Mouse (Mus musculus) limb, embryonic 15.5 days (tissue): ENCODE data around the gene Ache. TPM values are rescaled to one million over a fixed set of nuclear protein-coding genes. Genes with fewer than 3 reads are reported as not detected.

Source experiments
- ATAC-seq: fragments of 200-750 bp; cut with Nextera tagmentation; 2 replicates; pipeline ENCODE4 v1.8.0; 2017; ENCODE audit warnings: low read depth, moderate TSS enrichment; ENCODE audit not compliant: insufficient number of reproducible peaks, low FRiP score, low TSS enrichment
- H3K27ac ChIP-seq: fragments of 300-500 bp; sonication (generic); 2 replicates; pipeline ENCODE4 v1.5.1; 2015; ENCODE audit warnings: moderate library complexity, mild to moderate bottlenecking, inconsistent platforms
- H3K27me3 ChIP-seq: fragments of 300-500 bp; sonication (generic); 2 replicates; pipeline ENCODE4 v1.6.1; 2015; ENCODE audit warnings: inconsistent platforms
- H3K36me3 ChIP-seq: fragments of 300-500 bp; sonication (generic); 2 replicates; pipeline ENCODE4 v1.6.1; 2015; ENCODE audit warnings: inconsistent platforms
- H3K4me1 ChIP-seq: fragments of 300-500 bp; sonication (generic); 2 replicates; pipeline ENCODE4 v1.6.1; 2015; ENCODE audit warnings: inconsistent platforms
- H3K4me2 ChIP-seq: fragments of 300-500 bp; sonication (generic); 2 replicates; pipeline ENCODE4 v1.6.1; 2015; ENCODE audit warnings: mild to moderate bottlenecking, inconsistent platforms
- H3K4me3 ChIP-seq: fragments of 300-500 bp; sonication (generic); 2 replicates; pipeline ENCODE4 v1.5.1; 2015; ENCODE audit warnings: mild to moderate bottlenecking, inconsistent platforms
- H3K9ac ChIP-seq: fragments of 300-500 bp; sonication (generic); 2 replicates; pipeline ENCODE4 v1.6.1; 2015; ENCODE audit warnings: inconsistent platforms
- H3K9me3 ChIP-seq: fragments of 300-500 bp; sonication (generic); 2 replicates; pipeline ENCODE4 v1.6.1; 2016; ENCODE audit warnings: inconsistent platforms
- WGBS: fragments of 180-500 bp; shearing (Covaris S2); methylation state at CpG from one replicate; pipeline ENCODE4 v1.1.7; 2015; 5-methylcytosine and 5-hydroxymethylcytosine counted together
- polyA plus RNA-seq: library from polyadenylated mRNA; unstranded; fragments of >200 nt; fragmentation: Nextera tagmentation; extraction: Ambion mirVana; gene quantifications from 2 replicates; pipeline ENCODE4 v1.2.1, GENCODE M21; 2015

Gene Ache
- polyA plus RNA-seq, 1 experiment from 2014 or later: 11.3 TPM

DNA sequence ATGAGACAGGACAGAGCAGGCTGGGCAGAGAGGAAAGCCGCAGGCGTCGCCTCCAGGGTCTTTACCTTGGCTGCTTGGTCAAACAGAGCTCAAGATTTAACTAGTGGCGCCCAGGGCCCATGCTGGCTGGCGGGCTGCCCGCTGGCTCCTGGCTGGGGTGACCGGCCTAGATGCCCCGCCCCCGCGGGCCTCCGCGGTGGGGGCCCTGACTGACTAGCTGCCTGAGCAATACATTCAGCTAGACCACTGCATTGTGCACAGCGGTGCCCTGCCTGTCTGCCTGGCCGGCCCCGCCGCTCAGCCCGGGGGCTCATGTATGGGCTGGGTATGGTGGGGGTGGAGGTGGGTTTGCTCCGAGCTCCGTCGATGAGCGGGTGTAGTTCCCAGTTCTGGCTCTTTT lies 13.9 kb downstream of the Ache start:
- no peak overlapping the region for H3K27ac ChIP-seq
- H3K4me2 ChIP-seq: no peak overlapping the region
- H3K36me3 ChIP-seq: peaks cover 85% of the 10 kb centered on the region
- no peak overlapping the region for H3K9ac ChIP-seq
- ATAC-seq: no peak
- peaks cover 27% of the 10 kb centered on the region for H3K4me1 ChIP-seq
- WGBS: 83% methylated on average over 20 of the region's 21 CpGs
- H3K4me3 ChIP-seq: no peak overlapping the region
- H3K9me3 ChIP-seq: no peaks in the 10 kb centered on the region
- H3K27me3 ChIP-seq: no peaks in the 10 kb centered on the region

DNA sequence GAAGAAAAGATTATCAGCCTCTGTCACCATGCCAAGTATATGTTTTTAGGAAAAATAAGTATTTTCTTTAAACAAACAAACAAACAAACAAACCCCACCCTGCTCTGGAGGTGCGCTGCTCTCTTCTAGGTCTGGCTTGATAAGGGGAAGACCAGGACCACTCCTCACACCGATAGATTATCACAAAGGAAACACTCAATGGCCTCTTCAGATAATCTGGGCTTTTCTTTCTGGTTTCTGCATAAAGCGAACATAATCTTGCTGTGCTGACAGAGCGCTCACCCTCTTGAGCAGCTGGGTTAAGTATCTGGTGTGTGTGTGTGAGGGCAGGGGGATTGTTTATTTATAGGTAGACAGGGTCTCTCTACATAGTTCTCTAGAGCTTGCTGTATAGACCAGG lies 16.3 kb downstream of the Ache start:
- Histone ChIP-seq H3K4me2 (no peak overlapping the region), H3K27ac (no peak overlapping the region), H3K27me3 (no peaks in the 10 kb centered on the region), H3K9ac (no peak overlapping the region), H3K4me1 (peaks cover 34% of the 10 kb centered on the region), H3K9me3 (no peaks in the 10 kb centered on the region), H3K36me3 (peaks cover 66% of the 10 kb centered on the region), H3K4me3 (no peak overlapping the region)
- WGBS: 93% methylated on average over 4 of the region's 4 CpGs
- ATAC-seq: no peak

DNA sequence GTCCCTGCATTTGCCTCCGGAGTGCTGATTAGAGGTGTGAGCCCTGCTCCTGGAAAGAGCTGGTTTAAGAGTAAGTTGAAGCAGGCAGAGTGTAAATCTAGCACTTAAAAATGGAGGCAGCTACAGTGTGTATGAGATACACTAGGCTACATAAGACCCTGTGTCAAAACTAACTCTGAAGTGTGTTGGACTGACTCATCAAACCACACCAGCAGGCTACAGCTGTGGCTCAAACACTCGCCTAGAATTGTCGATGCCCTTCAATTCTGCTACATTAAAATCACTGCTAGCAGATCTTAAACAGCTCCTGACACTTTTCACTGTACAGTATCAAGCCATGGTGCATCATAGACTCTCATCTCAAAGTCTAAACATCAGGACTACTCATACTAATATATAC lies 16.8 kb downstream of the Ache start:
- no peaks in the 10 kb centered on the region for H3K27me3 ChIP-seq
- H3K9me3 ChIP-seq: no peaks in the 10 kb centered on the region
- H3K4me2 ChIP-seq: 0 out of 2 replicates have a peak overlapping the region, but pooled peaks have one; percentile 61
- no peak overlapping the region for H3K4me3 ChIP-seq
- H3K36me3 ChIP-seq: peaks cover 66% of the 10 kb centered on the region
- 78% methylated on average over 3 of the region's 3 CpGs for WGBS
- peaks cover 36% of the 10 kb centered on the region for H3K4me1 ChIP-seq
- no peak overlapping the region for H3K9ac ChIP-seq
- no peak overlapping the region for H3K27ac ChIP-seq
- ATAC-seq: no peak

DNA sequence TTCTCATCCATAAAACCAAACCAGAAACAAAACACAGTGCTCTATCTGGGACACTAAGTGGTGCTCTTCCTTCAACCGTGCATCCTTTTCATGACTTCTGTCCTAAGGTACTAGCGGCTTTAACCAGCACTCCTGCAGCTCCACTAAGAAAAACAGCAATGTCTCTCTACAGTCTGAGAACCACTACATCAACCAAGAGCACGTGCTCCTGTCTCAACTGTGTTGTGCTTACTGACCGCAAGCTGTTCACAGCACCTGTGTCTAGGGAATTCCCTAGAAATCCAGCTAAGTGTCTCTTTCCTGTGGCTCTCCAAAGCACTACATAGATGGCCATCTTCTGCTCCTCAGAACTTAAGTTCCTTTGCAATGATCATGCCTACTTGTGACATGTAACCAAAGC lies 17.5 kb downstream of the Ache start:
- Histone ChIP-seq H3K4me1 (peaks cover 36% of the 10 kb centered on the region), H3K9ac (no peak overlapping the region; the same call in 1 of the 2 replicates), H3K4me2 (peak overlapping the region; percentile 61; the same call in 1 of the 2 replicates), H3K36me3 (peaks cover 66% of the 10 kb centered on the region), H3K4me3 (0 out of 2 replicates have a peak overlapping the region, but pooled peaks have one; percentile 90), H3K9me3 (no peaks in the 10 kb centered on the region), H3K27ac (no peak overlapping the region), H3K27me3 (no peaks in the 10 kb centered on the region)
- no peak for ATAC-seq
- WGBS: 48% methylated on average over 4 of the region's 4 CpGs

DNA sequence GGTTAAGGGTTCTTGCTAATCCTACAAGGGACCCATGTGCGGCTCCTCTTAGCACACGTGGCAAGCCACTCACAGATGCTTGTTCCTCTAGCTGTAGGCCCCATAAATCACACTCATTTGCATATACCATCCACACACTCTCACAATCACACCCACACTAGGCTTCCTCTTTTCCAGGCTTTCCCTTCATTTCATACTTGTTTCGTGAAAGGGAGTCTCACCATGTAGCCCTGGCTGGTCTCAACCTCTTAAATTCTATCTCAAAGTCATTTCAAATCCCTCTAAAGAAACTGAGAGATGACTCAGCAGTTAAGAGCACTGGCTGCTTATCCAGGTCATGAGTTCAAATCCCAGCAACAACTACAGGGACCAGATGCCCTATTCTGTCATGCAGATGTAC lies 18.5 kb downstream of the Ache start:
- no peak for ATAC-seq
- Histone ChIP-seq H3K4me3 (peak overlapping the region; percentile 90), H3K27ac (no peak overlapping the region), H3K4me1 (peaks cover 36% of the 10 kb centered on the region), H3K9ac (no peak overlapping the region), H3K36me3 (peaks cover 66% of the 10 kb centered on the region), H3K27me3 (no peaks in the 10 kb centered on the region), H3K9me3 (no peaks in the 10 kb centered on the region), H3K4me2 (peak overlapping the region; percentile 61)
- WGBS: 47% methylated on average over 3 of the region's 3 CpGs

DNA sequence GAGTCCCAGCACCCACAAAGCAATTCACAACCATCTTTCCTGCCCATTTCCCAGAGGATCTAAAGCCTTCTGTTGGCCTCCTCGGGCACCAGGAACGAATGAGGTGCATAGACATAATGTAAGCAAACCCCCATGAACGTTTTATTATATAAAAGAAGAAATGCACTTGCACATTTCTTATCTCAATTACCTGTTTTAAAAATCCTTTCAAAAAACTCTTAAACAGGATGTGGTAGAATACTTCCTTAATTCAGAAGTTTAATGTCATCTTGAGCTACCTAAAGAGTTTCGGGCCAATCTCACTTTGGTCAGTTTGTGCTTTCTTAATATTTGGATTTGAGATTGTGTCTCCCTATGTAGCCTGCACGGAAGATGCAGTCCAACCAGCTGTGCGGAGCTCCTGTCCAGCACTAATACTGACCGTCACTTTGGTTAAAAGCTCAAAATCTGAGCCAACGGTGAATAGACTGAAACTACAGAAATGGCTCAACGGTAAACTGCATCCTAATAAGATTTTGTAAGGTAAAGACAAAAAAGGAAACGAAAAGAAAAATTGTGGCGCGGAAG lies 19.2 kb downstream of the Ache start:
- H3K9ac ChIP-seq: peak overlapping the region; percentile 98
- H3K27ac ChIP-seq: peak overlapping the region; percentile 95
- peaks cover 37% of the 10 kb centered on the region for H3K4me1 ChIP-seq
- H3K4me3 ChIP-seq: peak overlapping the region; percentile 90
- H3K9me3 ChIP-seq: no peaks in the 10 kb centered on the region
- H3K36me3 ChIP-seq: peaks cover 62% of the 10 kb centered on the region
- no peaks in the 10 kb centered on the region for H3K27me3 ChIP-seq
- no peak for ATAC-seq
- H3K4me2 ChIP-seq: peak overlapping the region; percentile 61
- 13% methylated on average over 12 of the region's 12 CpGs for WGBS

DNA sequence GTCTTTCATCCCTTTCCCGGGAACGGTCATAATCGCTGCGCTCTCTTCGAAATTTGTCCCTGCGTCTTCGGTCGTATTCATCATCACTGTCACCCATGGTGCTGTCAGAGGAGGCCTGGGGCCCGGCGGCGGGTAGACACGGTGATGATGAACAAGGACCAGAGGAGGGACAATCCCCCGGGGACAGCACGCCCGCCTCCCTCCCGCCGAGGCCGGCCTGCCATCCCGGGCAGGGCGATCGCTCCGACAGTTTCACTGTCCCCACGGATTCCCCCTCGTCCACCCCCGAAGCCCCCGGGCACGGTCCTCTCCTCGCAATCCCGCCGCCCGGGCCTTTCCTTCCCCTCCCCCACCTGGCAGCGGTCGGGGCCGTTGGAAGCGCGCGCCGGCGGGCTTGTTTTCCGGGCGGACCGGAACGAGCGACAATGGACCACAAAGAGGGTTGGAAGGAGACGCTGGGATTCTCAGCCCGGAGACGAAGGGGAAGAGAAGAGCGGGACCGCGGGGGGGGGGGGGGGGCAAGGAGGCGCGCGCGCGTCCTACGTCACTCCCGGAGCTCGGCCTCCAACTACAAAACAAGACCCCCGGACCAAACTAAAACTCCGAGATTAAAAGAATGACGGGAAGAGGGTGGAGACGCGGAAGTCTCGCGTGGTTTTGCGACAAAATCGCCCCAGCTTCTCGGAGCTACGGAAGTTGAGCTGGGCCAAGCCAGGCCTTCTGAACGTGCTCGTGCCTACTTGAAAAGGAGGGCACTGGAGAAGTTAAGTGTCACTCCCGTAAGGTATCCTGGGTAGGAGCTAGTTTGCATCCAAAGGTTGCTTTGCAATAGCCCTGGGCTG lies 20.0 kb downstream of the Ache start, which contains the start of gene Srrt:
TSS of gene Srrt (minus strand) at position 604 of the 842 bp plus-strand sequence.
- H3K36me3 ChIP-seq: peaks cover 61% of the 10 kb centered on the region
- peak; percentile 77 for ATAC-seq

DNA sequence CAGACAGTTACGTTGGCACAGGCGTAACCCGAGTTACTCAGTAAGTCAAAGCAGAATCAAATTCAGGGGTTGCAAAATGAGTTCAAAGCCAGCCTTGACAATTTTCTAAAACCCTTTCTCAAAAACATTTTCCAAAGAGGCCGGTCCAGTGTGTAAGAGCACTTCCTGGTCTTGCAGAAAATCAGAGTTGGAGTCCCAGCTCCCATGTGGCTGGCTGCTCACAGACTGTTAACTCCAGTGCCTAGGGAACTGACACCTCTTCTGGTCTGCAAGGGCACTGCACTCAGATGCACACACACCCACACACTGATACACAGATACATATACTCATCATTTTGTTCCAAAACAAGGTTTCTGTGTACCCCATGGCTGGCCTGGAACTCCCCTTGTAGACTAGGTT lies 21.0 kb downstream of the Ache start:
- Histone ChIP-seq H3K9ac (no peak overlapping the region), H3K36me3 (peaks cover 51% of the 10 kb centered on the region)
- ATAC-seq: no peak

More for the DNA sequence above, 20.0 kb downstream of the Ache start, which contains the start of gene Srrt:
- peaks cover 45% of the 10 kb centered on the region for H3K4me1 ChIP-seq
- H3K9ac ChIP-seq: peak within 1 kb of the TSS; percentile 98
- peak within 1 kb of the TSS; percentile 95 for H3K27ac ChIP-seq
- H3K27me3 ChIP-seq: no peaks in the 10 kb centered on the region
- H3K4me3 ChIP-seq: peak within 1 kb of the TSS; percentile 90
- H3K4me2 ChIP-seq: peak within 1 kb of the TSS; percentile 61
- H3K9me3 ChIP-seq: no peaks in the 10 kb centered on the region
- WGBS: under 1% methylated on average over 61 of the region's 72 CpGs

DNA sequence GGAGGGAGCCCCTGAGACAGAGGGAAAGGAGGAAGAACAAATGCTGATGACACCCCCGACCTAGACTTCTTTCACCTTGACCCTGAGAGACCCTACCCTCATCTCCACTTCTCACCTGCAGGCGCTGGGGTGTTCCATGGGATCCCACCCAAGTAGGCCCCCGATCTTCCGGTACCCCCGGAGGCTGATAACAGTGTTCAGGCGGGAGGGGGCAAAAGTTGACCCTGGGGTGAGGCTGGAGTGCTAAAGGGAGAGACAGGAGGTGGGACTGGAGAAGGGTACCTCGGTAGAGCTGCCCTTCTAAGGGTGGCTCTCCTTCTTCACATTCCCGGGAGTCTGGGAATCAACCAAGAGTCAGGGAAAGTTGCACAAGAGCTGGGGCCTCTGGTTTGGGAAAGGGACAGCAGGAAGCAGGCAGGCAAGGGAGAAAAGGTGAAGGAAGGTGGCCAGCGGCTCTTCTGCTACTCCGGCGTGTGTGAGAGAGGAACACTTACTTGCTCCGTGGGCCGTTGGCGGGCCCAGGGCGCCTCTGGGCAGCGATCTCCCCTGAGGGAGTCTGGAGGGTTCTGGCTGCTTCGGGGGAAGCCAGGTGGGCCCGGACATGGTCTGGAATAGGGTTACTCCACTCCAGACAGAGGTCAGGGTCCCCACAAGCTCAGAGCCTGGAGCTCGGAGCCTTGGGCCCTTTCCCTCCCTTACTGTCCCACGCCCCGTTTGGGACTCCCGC lies 26.3 kb downstream of the Ache start:
- Histone ChIP-seq H3K4me3 (peak overlapping the region; percentile 65), H3K9ac (peak overlapping the region; percentile 81), H3K4me2 (peak overlapping the region; percentile 88), H3K27me3 (no peaks in the 10 kb centered on the region), H3K27ac (peak overlapping the region; percentile 95), H3K9me3 (no peaks in the 10 kb centered on the region), H3K36me3 (peaks cover 46% of the 10 kb centered on the region), H3K4me1 (peaks cover 39% of the 10 kb centered on the region)
- ATAC-seq: no peak; the same call in 1 of the 2 replicates
- 2% methylated on average over 22 of the region's 22 CpGs for WGBS

More for the DNA sequence above, 21.0 kb downstream of the Ache start:
- 90% methylated on average over 4 of the region's 4 CpGs for WGBS
- Histone ChIP-seq H3K4me2 (peak overlapping the region; percentile 61), H3K27me3 (no peaks in the 10 kb centered on the region), H3K4me3 (peak overlapping the region; percentile 90; the same call in 1 of the 2 replicates), H3K27ac (peak overlapping the region; percentile 95), H3K4me1 (peaks cover 55% of the 10 kb centered on the region), H3K9me3 (no peaks in the 10 kb centered on the region)

DNA sequence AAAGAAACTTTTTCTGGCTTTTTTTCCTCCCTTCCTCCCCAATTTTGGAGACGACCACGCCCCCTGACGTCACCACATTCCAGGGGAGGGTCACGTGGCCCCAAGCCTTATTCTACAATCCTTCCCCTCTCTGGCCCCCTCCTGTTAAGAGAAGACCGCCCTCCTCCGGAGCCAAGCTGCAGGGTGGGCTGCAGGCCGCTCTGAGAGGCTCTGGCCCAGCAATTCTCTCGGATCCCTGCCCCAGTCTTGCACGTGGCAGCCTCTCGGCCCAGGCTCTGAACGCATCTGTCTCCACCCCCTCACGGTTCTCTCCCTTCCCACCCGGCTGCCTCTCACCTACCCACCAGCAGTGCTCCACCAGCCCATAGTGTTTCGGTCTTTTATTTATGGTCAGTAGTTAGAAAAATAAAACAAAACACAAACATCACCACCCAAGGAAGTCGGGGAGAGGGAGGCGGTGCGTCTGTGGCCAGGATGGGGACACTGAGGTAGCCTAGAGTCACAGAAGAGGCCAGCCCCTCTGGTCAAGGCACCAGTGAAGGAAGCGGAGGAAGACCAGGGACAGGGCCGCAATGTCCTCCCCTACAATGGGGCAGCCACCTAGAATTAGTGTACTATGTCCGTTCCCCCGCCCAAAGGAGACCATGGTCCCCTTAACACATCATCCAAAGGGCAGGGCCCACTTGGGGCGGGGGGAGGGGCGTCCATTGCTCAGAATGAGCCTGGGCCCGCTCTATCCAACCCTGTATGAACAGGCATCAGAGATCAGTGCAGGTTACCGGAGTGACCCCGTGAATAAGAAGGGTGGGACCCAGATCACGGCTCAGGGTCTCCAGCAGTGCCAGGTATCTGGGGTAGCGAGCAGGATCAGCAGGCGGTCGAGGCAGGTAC lies 27.1 kb downstream of the Ache start, which contains the start of gene Trip6:
TSS of gene Trip6 (minus strand) at position 212 of the 891 bp plus-strand sequence.
- Histone ChIP-seq H3K4me1 (peaks cover 37% of the 10 kb centered on the region), H3K27me3 (no peaks in the 10 kb centered on the region), H3K9ac (peak within 1 kb of the TSS; percentile 81), H3K4me2 (peak within 1 kb of the TSS; percentile 88), H3K27ac (peak within 1 kb of the TSS; percentile 95), H3K36me3 (peaks cover 44% of the 10 kb centered on the region), H3K4me3 (peak within 1 kb of the TSS; percentile 65), H3K9me3 (no peaks in the 10 kb centered on the region)
- 13% methylated on average over 30 of the region's 30 CpGs for WGBS
- ATAC-seq: peak; percentile 95
